Mouse (Mus musculus): ENCODE results near the gene Pbp2.

Pbp2 gene

GRCm38 (mm10) chr6:135300469-135300868 lies 9.7 kb downstream of the Pbp2 start:
- DNase-seq (ENCODE audit: low spot score), result no peak

- no peak for DNase-seq (ENCODE audit: low spot score)
Observed at GRCm38 (mm10) chr6:135299024-135299550, 11.1 kb downstream of the Pbp2 start.

GRCm38 (mm10) chr6:135297570-135297969 lies 12.6 kb downstream of the Pbp2 start:
- no peak for DNase-seq (ENCODE audit: low spot score)

GRCm38 (mm10) chr6:135296267-135296666 lies 13.9 kb downstream of the Pbp2 start:
- DNase-seq (ENCODE audit: low spot score), result no peak

- no peak for DNase-seq (ENCODE audit: low spot score)
Observed at GRCm38 (mm10) chr6:135295082-135295861, 14.9 kb downstream of the Pbp2 start.

- DNase-seq (ENCODE audit: low spot score), result no peak
Observed at GRCm38 (mm10) chr6:135294150-135294549, 16.1 kb downstream of the Pbp2 start.

- DNase-seq (ENCODE audit: low spot score), result no peak
Observed at GRCm38 (mm10) chr6:135292391-135292790, 17.8 kb downstream of the Pbp2 start.

GRCm38 (mm10) chr6:135279856-135280255 lies 30.3 kb downstream of the Pbp2 start:
- DNase-seq (ENCODE audit: low spot score), result no peak

GRCm38 (mm10) chr6:135279286-135279685 lies 30.9 kb downstream of the Pbp2 start:
- DNase-seq (ENCODE audit: low spot score), result no peak

- no peak for DNase-seq (ENCODE audit: low spot score)
Observed at GRCm38 (mm10) chr6:135278302-135278701, 31.9 kb downstream of the Pbp2 start.

- no peak for DNase-seq (ENCODE audit: low spot score)
Observed at GRCm38 (mm10) chr6:135276474-135277295, 33.5 kb downstream of the Pbp2 start.

- no peak for DNase-seq (ENCODE audit: low spot score)
Observed at GRCm38 (mm10) chr6:135275231-135275630, 35.0 kb downstream of the Pbp2 start.

- no peak for DNase-seq (ENCODE audit: low spot score)
Observed at GRCm38 (mm10) chr6:135273066-135273465, 37.1 kb downstream of the Pbp2 start.

GRCm38 (mm10) chr6:135271761-135272160 lies 38.4 kb downstream of the Pbp2 start:
- no peak for DNase-seq (ENCODE audit: low spot score)

GRCm38 (mm10) chr6:135269626-135270025 lies 40.6 kb downstream of the Pbp2 start:
- no peak for DNase-seq (ENCODE audit: low spot score)

- no peak for DNase-seq (ENCODE audit: low spot score)
Observed at GRCm38 (mm10) chr6:135268392-135268791, 41.8 kb downstream of the Pbp2 start.

GRCm38 (mm10) chr6:135267221-135267620 lies 43.0 kb downstream of the Pbp2 start:
- no peak for DNase-seq (ENCODE audit: low spot score)

- no peak for DNase-seq (ENCODE audit: low spot score)
Observed at GRCm38 (mm10) chr6:135266056-135266455, 44.1 kb downstream of the Pbp2 start.

- DNase-seq (ENCODE audit: low spot score), result no peak
Observed at GRCm38 (mm10) chr6:135264136-135264535, 46.1 kb downstream of the Pbp2 start.

- DNase-seq (ENCODE audit: low spot score), result no peak
Observed at GRCm38 (mm10) chr6:135262565-135262964, 47.6 kb downstream of the Pbp2 start.

- DNase-seq (ENCODE audit: low spot score), result no peak
Observed at GRCm38 (mm10) chr6:135261124-135261523, 49.1 kb downstream of the Pbp2 start.

GRCm38 (mm10) chr6:135260435-135260834 lies 49.8 kb downstream of the Pbp2 start:
- no peak for DNase-seq (ENCODE audit: low spot score)
